Mouse (Mus musculus): ENCODE measurements around the gene Map3k10. TPM values are rescaled to one million over a fixed set of nuclear protein-coding genes. Genes with fewer than 3 reads are reported as not detected.
A peak's percentile ranks its signal among the peaks of the same experiment; 100 is the strongest.

Gene Map3k10
- polyA plus RNA-seq, 1 experiment, result 31.4 TPM

DNA sequence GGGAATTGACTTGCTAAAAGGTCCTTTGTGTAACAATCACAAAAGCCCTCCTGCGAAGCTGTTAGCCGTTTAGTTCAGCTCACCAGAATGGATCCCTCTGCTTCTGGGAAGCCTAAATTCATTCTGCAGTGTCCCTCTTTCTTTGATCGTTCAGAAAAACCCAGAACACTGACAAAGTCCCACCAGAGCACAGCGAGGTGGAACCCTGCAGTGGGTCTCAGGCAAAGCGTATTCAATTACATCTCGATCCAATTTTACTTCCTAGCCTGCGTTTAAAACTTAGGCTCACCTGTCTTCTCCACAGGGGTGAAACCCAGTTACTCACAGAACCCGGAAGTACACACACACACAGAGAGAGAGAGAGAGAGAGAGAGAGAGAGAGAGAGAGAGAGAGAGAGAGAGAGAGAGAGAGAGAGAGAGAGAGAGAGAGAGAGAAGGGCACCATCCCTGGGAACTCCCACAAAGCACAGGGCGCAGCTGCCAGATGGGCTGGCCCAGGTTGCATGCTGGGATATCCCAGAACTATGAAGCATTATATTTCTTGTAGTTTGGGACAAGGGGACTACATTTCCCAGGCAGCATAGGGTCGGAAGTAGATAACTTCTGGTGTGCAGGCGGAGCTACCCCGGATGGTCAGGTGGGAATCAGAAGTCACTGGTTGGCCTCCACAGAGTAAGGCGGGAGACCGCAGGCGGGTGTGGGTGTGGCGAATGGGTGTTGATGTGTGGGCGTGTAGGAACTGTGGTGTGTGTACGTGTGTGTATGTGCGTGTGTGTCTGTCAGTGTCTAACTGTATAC, 14.6 kb upstream of the Map3k10 start, which contains the start of gene Zfp607b:
TSS of gene Zfp607b (plus strand) at position 526 of the 798 bp plus-strand sequence.
- no peaks in the 10 kb centered on the region for H3K79me3 ChIP-seq (ENCODE audit: low read depth)
- peak within 1 kb of the TSS; percentile 55 for H3ac ChIP-seq (ENCODE audit: control insufficient read depth, insufficient read length, low read depth)
- no peaks in the 10 kb centered on the region for H3K79me2 ChIP-seq (ENCODE audit: control insufficient read depth, insufficient read depth)
- peak within 1 kb of the TSS; percentile 30 for H3K4me3 ChIP-seq (ENCODE audit: insufficient read depth, poor library complexity, severe bottlenecking)
- no peaks in the 10 kb centered on the region for H3K36me3 ChIP-seq (ENCODE audit: control insufficient read depth, insufficient read depth)
- TF ChIP-seq USF1 (IDR thresholded peaks at IDR 0.05; ENCODE audit: low read depth), result peak; percentile 75
- TF ChIP-seq CEBPB (IDR thresholded peaks at IDR 0.05; ENCODE audit: low read depth), result no peak
- TF ChIP-seq MAX (IDR thresholded peaks at IDR 0.05), result peak; percentile 48
- no peak for TF ChIP-seq CTCF (IDR thresholded peaks at IDR 0.05; ENCODE audit: control insufficient read depth, insufficient read depth, insufficient read length)
- TF ChIP-seq MYOD1 (IDR thresholded peaks at IDR 0.05; ENCODE audit: control insufficient read depth, insufficient read length, low read depth), result peak; percentile 2
- no peaks in the 10 kb centered on the region for H3K27me3 ChIP-seq (ENCODE audit: control insufficient read depth, insufficient read depth, insufficient read length)

DNA sequence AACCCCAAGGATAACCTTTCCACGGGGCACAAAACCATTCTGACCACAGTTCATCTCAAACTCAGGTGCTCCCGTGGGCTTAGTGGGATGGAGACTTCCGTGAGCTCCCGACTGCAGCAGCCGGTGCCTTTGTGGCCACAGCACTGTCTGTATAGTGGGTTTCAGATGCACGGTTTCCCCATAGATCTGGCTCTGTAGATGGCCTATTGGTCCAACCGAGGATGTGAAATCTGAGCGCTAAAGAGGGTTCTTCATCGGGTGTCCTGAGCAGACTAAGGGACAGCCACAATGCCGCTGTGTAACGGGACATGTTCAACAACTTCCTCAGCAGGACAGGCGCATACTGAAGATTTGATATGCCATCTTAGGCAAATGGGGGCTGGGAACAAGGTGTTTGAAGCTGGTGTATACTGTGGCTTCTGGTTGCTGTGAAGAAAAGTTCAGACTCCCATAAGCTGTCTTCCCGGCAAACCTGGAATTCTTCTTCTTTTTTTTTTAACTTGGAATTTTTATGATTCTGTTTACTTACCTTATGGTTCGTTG, 13.9 kb upstream of the Map3k10 start:
- Histone ChIP-seq H3ac (ENCODE audit: control insufficient read depth, insufficient read length, low read depth) (no peak overlapping the region), H3K36me3 (ENCODE audit: control insufficient read depth, insufficient read depth) (no peaks in the 10 kb centered on the region), H3K27me3 (ENCODE audit: control insufficient read depth, insufficient read depth, insufficient read length) (no peaks in the 10 kb centered on the region), H3K4me3 (ENCODE audit: insufficient read depth, poor library complexity, severe bottlenecking) (peak overlapping the region; percentile 30), H3K79me3 (ENCODE audit: low read depth) (no peaks in the 10 kb centered on the region), H3K79me2 (ENCODE audit: control insufficient read depth, insufficient read depth) (no peaks in the 10 kb centered on the region)
- TF ChIP-seq USF1 (IDR thresholded peaks at IDR 0.05; ENCODE audit: low read depth), result no peak

DNA sequence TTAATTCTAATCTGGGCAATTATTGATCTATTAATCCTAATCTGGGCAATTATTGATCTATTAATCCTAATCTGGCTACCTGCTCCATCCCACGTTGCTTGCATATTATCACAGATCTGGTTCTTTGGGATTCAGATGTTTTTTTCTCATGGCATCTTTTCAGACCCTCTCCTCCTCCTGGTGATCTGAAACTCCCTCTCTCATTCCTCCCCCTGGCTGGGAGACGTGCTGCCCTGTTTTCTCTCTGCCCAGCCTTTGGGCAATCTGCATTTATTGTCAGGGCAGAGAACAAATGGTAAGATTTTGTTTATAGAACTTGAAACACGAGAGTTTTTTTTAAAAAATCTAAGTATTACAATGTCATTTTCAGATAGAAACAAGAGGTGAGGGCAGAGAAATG, 13.4 kb upstream of the Map3k10 start:
- no peak overlapping the region for H3K4me3 ChIP-seq (ENCODE audit: insufficient read depth, poor library complexity, severe bottlenecking)
- TF ChIP-seq USF1 (IDR thresholded peaks at IDR 0.05; ENCODE audit: low read depth) (no peak), MYOG (IDR thresholded peaks at IDR 0.05; ENCODE audit: control insufficient read depth, extremely low read depth, insufficient read length) (no peak), MYOD1 (IDR thresholded peaks at IDR 0.05; ENCODE audit: control insufficient read depth, insufficient read length, low read depth) (no peak)

DNA sequence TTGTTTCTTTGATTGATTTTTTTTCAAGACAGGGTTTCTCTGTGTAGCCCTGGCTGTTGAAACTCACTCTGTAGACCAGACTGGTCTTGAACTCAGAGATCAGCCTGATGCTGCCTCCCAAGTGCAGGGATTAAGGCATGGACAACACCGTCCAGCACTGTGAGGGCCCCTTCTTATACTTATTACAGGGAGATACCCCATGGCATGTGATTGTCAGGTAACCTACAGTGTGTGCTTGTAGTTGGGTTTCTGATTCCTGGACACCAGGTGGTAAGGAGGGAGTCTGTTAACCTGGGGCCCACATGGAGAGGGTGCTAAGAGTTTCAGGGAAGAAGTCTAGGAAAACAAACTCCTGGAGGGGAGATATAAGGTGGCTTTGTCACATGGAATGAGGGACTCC, 12.6 kb upstream of the Map3k10 start:
- Histone ChIP-seq H3ac (ENCODE audit: control insufficient read depth, insufficient read length, low read depth) (no peak overlapping the region), H3K36me3 (ENCODE audit: control insufficient read depth, insufficient read depth) (no peaks in the 10 kb centered on the region), H3K79me2 (ENCODE audit: control insufficient read depth, insufficient read depth) (no peaks in the 10 kb centered on the region), H3K4me3 (ENCODE audit: insufficient read depth, poor library complexity, severe bottlenecking) (no peak overlapping the region), H3K27me3 (ENCODE audit: control insufficient read depth, insufficient read depth, insufficient read length) (no peaks in the 10 kb centered on the region), H3K79me3 (ENCODE audit: low read depth) (no peaks in the 10 kb centered on the region)
- no peak for TF ChIP-seq MYOG (IDR thresholded peaks at IDR 0.05; ENCODE audit: control insufficient read depth, extremely low read depth, insufficient read length)
- no peak for TF ChIP-seq MYOD1 (IDR thresholded peaks at IDR 0.05; ENCODE audit: control insufficient read depth, insufficient read length, low read depth)
- no peak for TF ChIP-seq FOSL1 (IDR thresholded peaks at IDR 0.05; ENCODE audit: insufficient read depth, low read length, poor library complexity, severe bottlenecking)
- TF ChIP-seq CTCF (IDR thresholded peaks at IDR 0.05; ENCODE audit: control insufficient read depth, insufficient read depth, insufficient read length), result no peak
- TF ChIP-seq CEBPB (IDR thresholded peaks at IDR 0.05; ENCODE audit: low read depth), result no peak
- no peak for TF ChIP-seq USF1 (IDR thresholded peaks at IDR 0.05; ENCODE audit: low read depth)
- TF ChIP-seq MAX (IDR thresholded peaks at IDR 0.05), result no peak

More for the DNA sequence above, 13.4 kb upstream of the Map3k10 start:
- Histone ChIP-seq H3K79me2 (ENCODE audit: control insufficient read depth, insufficient read depth) (no peaks in the 10 kb centered on the region), H3K36me3 (ENCODE audit: control insufficient read depth, insufficient read depth) (no peaks in the 10 kb centered on the region), H3K27me3 (ENCODE audit: control insufficient read depth, insufficient read depth, insufficient read length) (no peaks in the 10 kb centered on the region), H3ac (ENCODE audit: control insufficient read depth, insufficient read length, low read depth) (no peak overlapping the region), H3K79me3 (ENCODE audit: low read depth) (no peaks in the 10 kb centered on the region)

DNA sequence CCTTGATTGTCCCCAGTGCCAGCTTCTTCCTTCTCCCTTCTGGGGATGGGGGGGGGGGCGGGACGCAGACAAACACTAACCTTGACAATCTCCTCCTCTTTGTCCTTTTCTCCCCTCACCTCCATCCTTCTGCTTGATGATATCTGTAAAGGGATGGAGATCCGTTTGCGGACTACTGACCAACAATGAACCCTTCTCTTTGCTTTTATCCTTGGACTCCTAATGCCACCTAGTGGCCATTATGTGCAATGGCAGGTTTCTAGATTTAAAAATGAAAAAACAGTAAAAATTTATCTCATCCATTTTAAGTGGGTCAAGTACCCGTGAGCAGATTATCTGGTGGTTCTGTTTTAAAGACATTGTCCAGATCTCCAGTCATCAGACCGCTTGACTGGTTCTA, 11.3 kb upstream of the Map3k10 start:
- Histone ChIP-seq H3K4me3 (ENCODE audit: insufficient read depth, poor library complexity, severe bottlenecking) (no peak overlapping the region), H3K27me3 (ENCODE audit: control insufficient read depth, insufficient read depth, insufficient read length) (no peaks in the 10 kb centered on the region), H3ac (ENCODE audit: control insufficient read depth, insufficient read length, low read depth) (no peak overlapping the region), H3K79me2 (ENCODE audit: control insufficient read depth, insufficient read depth) (no peaks in the 10 kb centered on the region), H3K36me3 (ENCODE audit: control insufficient read depth, insufficient read depth) (no peaks in the 10 kb centered on the region), H3K79me3 (ENCODE audit: low read depth) (no peaks in the 10 kb centered on the region)
- TF ChIP-seq MYOG (IDR thresholded peaks at IDR 0.05; ENCODE audit: control insufficient read depth, extremely low read depth, insufficient read length), result no peak
- no peak for TF ChIP-seq FOSL1 (IDR thresholded peaks at IDR 0.05; ENCODE audit: insufficient read depth, low read length, poor library complexity, severe bottlenecking)
- TF ChIP-seq CEBPB (IDR thresholded peaks at IDR 0.05; ENCODE audit: low read depth), result no peak
- TF ChIP-seq USF1 (IDR thresholded peaks at IDR 0.05; ENCODE audit: low read depth), result no peak
- no peak for TF ChIP-seq MYOD1 (IDR thresholded peaks at IDR 0.05; ENCODE audit: control insufficient read depth, insufficient read length, low read depth)
- no peak for TF ChIP-seq CTCF (IDR thresholded peaks at IDR 0.05; ENCODE audit: control insufficient read depth, insufficient read depth, insufficient read length)
- no peak for TF ChIP-seq MAX (IDR thresholded peaks at IDR 0.05)

- Histone ChIP-seq H3K79me3 (ENCODE audit: low read depth) (no peaks in the 10 kb centered on the region), H3K4me3 (ENCODE audit: insufficient read depth, poor library complexity, severe bottlenecking) (no peak overlapping the region), H3ac (ENCODE audit: control insufficient read depth, insufficient read length, low read depth) (no peak overlapping the region), H3K27me3 (ENCODE audit: control insufficient read depth, insufficient read depth, insufficient read length) (no peaks in the 10 kb centered on the region), H3K36me3 (ENCODE audit: control insufficient read depth, insufficient read depth) (no peaks in the 10 kb centered on the region), H3K79me2 (ENCODE audit: control insufficient read depth, insufficient read depth) (no peaks in the 10 kb centered on the region)
- TF ChIP-seq MAX (IDR thresholded peaks at IDR 0.05) (no peak), CEBPB (IDR thresholded peaks at IDR 0.05; ENCODE audit: low read depth) (no peak), MYOD1 (IDR thresholded peaks at IDR 0.05; ENCODE audit: control insufficient read depth, insufficient read length, low read depth) (no peak), CTCF (IDR thresholded peaks at IDR 0.05; ENCODE audit: control insufficient read depth, insufficient read depth, insufficient read length) (no peak), FOSL1 (IDR thresholded peaks at IDR 0.05; ENCODE audit: insufficient read depth, low read length, poor library complexity, severe bottlenecking) (no peak), MYOG (IDR thresholded peaks at IDR 0.05; ENCODE audit: control insufficient read depth, extremely low read depth, insufficient read length) (no peak), USF1 (IDR thresholded peaks at IDR 0.05; ENCODE audit: low read depth) (no peak)
These were observed 10.8 kb upstream of the Map3k10 start for GRCm38 (mm10) chr7:27685220-27685619.
